Mouse (Mus musculus): Measurements from ENCODE around the gene Raet1e.
"Not testable (repeated sequence)": the region's sequence is repeated elsewhere in the genome, so short reads cannot be mapped to it uniquely, and the experiment has no call there.

The Raet1e gene

GRCm38 (mm10) chr10:22272914-22273683, 114.7 kb downstream of the Raet1e start:
- peak in 1 of 2 experiments; percentile 31 for DNase-seq (ENCODE audit: inconsistent age in 2 of 2, low spot score in 1 of 2)

- no peak for DNase-seq (ENCODE audit: inconsistent age in 2 of 2, low spot score in 1 of 2)
These were observed 115.4 kb downstream of the Raet1e start for GRCm38 (mm10) chr10:22273684-22274305.

GRCm38 (mm10) chr10:22274445-22275057, 116.2 kb downstream of the Raet1e start:
- DNase-seq (ENCODE audit: inconsistent age in 2 of 2, low spot score in 1 of 2), result no peak

- not testable (repeated sequence) for DNase-seq (ENCODE audit: inconsistent age in 2 of 2, low spot score in 1 of 2)
These were observed 120.1 kb downstream of the Raet1e start for GRCm38 (mm10) chr10:22278468-22278867.

- DNase-seq (ENCODE audit: inconsistent age in 2 of 2, low spot score in 1 of 2), result no peak
These were observed 124.4 kb downstream of the Raet1e start for GRCm38 (mm10) chr10:22282816-22283215.

GRCm38 (mm10) chr10:22295676-22296075, 137.3 kb downstream of the Raet1e start:
- DNase-seq (ENCODE audit: inconsistent age in 2 of 2, low spot score in 1 of 2), result no peak

- no peak for DNase-seq (ENCODE audit: inconsistent age in 2 of 2, low spot score in 1 of 2)
These were observed 138.8 kb downstream of the Raet1e start for GRCm38 (mm10) chr10:22297033-22297762.

GRCm38 (mm10) chr10:22297766-22298461, 139.5 kb downstream of the Raet1e start:
- no peak for DNase-seq (ENCODE audit: inconsistent age in 2 of 2, low spot score in 1 of 2)

GRCm38 (mm10) chr10:22299324-22299723, 141.0 kb downstream of the Raet1e start:
- no peak for DNase-seq (ENCODE audit: inconsistent age in 2 of 2, low spot score in 1 of 2)

GRCm38 (mm10) chr10:22301641-22302040, 143.3 kb downstream of the Raet1e start:
- DNase-seq (ENCODE audit: inconsistent age in 2 of 2, low spot score in 1 of 2), result no peak

GRCm38 (mm10) chr10:22302344-22303057, 144.1 kb downstream of the Raet1e start:
- no peak for DNase-seq (ENCODE audit: inconsistent age in 2 of 2, low spot score in 1 of 2)

GRCm38 (mm10) chr10:22303736-22304135, 145.4 kb downstream of the Raet1e start:
- DNase-seq (ENCODE audit: inconsistent age in 2 of 2, low spot score in 1 of 2), result no peak

- no peak for DNase-seq (ENCODE audit: inconsistent age in 2 of 2, low spot score in 1 of 2)
These were observed 147.4 kb downstream of the Raet1e start for GRCm38 (mm10) chr10:22305801-22306200.

GRCm38 (mm10) chr10:22306452-22306851, 148.1 kb downstream of the Raet1e start:
- no peak for DNase-seq (ENCODE audit: inconsistent age in 2 of 2, low spot score in 1 of 2)

- no peak for DNase-seq (ENCODE audit: inconsistent age in 2 of 2, low spot score in 1 of 2)
These were observed 149.9 kb downstream of the Raet1e start for GRCm38 (mm10) chr10:22308221-22308620.

GRCm38 (mm10) chr10:22322858-22323257, 164.5 kb downstream of the Raet1e start:
- no peak for DNase-seq (ENCODE audit: inconsistent age in 2 of 2, low spot score in 1 of 2)

GRCm38 (mm10) chr10:22345721-22346120, 187.4 kb downstream of the Raet1e start:
- not testable (repeated sequence) for DNase-seq (ENCODE audit: inconsistent age in 2 of 2, low spot score in 1 of 2)

GRCm38 (mm10) chr10:22353548-22354195, 195.3 kb downstream of the Raet1e start:
- DNase-seq (ENCODE audit: inconsistent age in 2 of 2, low spot score in 1 of 2), result not testable (repeated sequence)

- DNase-seq (ENCODE audit: inconsistent age in 2 of 2, low spot score in 1 of 2), result not testable (repeated sequence)
These were observed 195.8 kb downstream of the Raet1e start for GRCm38 (mm10) chr10:22354196-22354574.

- DNase-seq (ENCODE audit: inconsistent age in 2 of 2, low spot score in 1 of 2), result peak in 1 of 2 experiments; percentile 19
These were observed 199.0 kb downstream of the Raet1e start for GRCm38 (mm10) chr10:22357373-22357772.

Data from adrenal gland, adult (tissue).